Mouse (Mus musculus) kidney, postnatal 4 days (tissue): ENCODE results near the gene Tgfbr1.

Experiments used
- DNase-seq, 2 experiments: peaks; one replicate each; pipeline ENCODE4 v3.0.0; 2021; ENCODE audit warnings: mixed read lengths in 2 of 2

The Tgfbr1 gene

GRCm38 (mm10) chr4:47424376-47424775, 71.4 kb downstream of the Tgfbr1 start:
- DNase-seq, result peak in 1 of 2 experiments; percentile 20

GRCm38 (mm10) chr4:47425247-47425830, 72.3 kb downstream of the Tgfbr1 start:
- DNase-seq, result no peak

DNA sequence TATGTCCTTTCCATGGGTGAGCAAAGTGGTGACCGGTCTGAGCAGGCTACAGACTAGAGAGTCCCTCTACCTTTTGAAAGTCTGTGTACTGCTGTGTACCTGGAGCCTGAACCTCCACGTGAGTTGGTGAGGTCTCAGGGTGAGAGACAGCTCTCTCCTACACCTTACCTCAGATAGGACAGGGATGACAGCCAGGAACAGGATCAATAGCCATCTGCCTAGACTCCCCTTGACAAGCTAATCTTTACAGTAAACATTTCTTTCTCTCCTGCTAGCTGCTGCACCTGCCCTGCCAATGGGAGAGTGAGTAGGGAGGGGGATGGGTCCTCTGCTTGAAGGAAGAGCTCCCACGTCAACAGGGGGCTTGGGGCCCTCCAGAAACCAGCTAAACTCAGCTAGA, 74.6 kb downstream of the Tgfbr1 start:
- DNase-seq, result no peak

DNA sequence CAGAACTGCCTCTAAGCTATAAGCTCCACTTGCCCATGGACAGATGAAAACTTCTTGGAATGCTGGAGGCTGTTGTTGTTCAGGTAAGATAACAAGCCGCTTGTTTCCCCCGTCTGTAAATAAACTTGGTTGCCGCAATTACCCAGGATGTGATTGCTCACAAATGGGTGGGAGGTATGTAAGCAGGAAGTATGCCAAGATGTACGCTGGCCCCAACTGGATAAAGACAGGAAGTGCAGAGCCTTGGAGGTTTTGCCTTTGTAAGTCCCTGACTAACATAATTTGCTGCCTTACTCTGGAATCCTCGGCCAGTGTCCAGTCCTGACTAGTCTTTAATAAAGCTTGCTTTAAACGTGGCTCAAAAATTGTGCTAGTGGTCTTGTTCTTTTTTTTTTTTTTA, 77.5 kb downstream of the Tgfbr1 start:
- no peak for DNase-seq

GRCm38 (mm10) chr4:47431081-47431480, 78.1 kb downstream of the Tgfbr1 start:
- no peak for DNase-seq

- DNase-seq, result no peak
Observed at GRCm38 (mm10) chr4:47432766-47433165, 79.7 kb downstream of the Tgfbr1 start.

GRCm38 (mm10) chr4:47435131-47435530, 82.1 kb downstream of the Tgfbr1 start:
- DNase-seq, result no peak

GRCm38 (mm10) chr4:47435566-47436360, 82.7 kb downstream of the Tgfbr1 start:
- DNase-seq, result no peak

DNA sequence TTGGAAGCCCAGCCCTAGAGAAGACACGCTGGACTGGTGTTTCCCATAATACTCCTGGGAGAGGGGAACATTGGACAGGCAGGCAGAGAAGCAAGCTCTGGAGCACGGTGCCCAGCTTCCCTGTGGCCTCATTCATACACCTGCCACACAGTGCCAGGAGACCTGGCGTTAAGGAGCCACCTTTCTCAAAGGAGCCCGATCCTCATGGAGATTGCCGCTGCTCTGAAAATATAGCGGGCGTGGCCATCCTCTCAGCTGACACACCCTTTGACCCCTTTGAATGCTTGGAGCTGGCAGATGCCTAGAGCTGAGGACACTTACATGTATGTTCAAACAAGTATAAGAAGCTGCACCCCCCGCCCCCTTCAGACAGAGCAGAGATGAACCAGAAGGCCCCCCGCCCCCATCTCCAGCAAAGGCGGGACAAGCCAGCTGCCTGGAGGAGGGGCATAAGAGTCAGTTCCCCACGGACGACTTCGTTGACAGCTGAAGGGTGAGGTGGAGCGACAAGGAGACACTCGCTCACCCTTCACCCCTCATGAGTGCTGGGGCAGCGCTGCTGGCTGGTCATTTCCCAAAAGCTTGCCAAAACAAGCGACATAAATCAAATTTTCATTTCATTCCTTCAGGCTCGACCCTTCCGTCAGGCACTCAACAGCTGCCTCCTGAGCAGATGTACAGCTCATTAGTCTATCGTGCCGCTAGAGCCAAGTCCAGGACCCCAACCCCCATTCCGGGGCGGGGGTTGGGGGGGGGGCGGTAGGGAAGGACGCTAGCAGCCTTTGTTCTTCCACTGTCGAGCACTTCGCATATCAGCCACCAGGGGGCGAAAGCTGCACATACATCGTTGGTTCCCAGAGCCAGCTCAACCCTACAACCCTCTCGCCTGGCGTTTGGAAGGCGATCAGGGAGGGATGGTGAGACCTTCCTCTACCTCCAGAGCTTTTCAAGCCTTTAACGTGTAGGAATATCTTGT, 84.6 kb downstream of the Tgfbr1 start:
- peak; percentile 92 to 95 for DNase-seq

DNA sequence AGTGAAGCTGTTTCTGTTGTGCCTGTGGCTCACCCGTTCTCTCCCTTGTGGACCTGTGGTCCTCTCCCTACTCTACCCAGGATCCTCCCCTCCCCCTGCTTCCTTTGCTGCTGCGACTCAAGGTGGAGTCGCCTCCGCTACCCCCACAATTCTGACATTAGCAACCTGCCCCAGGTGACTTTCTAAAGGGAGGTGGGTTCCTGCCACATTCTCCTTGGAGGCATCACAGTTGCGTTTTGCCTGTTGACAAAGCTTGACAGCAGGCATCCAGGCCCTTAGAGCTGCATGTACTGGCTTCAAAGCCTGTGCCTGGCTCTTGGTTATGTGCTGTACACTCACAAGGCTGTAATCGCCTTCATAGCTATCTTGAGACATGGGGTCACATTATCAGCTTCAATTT, 85.9 kb downstream of the Tgfbr1 start:
- no peak for DNase-seq

DNA sequence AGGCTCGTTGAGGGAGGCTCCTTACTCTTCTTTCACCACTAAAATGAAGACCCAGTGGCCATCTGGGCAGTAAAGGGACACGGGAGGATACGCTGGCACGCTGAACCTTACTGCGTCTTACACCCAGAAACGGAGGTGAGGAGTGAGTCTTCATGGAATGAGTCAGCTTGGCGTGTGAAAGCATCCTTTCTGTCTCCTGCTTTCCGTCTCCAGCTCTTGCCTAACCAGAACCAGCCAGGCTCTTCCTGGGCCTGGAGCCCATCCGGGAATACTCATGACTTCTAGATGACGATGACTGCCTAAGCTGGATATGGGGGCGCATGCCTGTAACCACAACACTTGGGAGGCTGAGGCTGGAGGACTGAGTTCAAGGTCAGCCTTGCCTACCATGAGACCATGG, 87.9 kb downstream of the Tgfbr1 start:
- DNase-seq, result no peak

DNA sequence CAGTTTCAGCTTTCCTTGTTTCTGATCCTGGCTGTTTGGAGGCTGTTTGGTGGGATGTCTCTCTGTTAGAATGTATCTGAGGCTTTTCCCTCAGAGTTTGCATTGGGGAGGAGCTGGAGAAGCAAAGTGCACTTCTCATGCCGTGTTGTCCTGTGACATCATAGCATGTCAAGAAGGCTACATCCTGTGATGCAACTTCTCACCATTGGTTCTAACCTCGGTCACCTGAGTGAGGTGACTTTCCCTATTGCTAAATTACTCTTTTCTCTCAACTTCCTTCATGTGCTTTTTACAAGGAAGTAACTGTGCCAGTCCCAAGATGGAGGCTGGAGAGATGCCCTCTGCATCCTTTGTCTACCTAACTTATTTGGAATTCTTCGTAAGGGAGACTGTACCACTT, 95.5 kb downstream of the Tgfbr1 start:
- DNase-seq, result no peak

- no peak for DNase-seq
Observed at GRCm38 (mm10) chr4:47449116-47449515, 96.1 kb downstream of the Tgfbr1 start.

DNA sequence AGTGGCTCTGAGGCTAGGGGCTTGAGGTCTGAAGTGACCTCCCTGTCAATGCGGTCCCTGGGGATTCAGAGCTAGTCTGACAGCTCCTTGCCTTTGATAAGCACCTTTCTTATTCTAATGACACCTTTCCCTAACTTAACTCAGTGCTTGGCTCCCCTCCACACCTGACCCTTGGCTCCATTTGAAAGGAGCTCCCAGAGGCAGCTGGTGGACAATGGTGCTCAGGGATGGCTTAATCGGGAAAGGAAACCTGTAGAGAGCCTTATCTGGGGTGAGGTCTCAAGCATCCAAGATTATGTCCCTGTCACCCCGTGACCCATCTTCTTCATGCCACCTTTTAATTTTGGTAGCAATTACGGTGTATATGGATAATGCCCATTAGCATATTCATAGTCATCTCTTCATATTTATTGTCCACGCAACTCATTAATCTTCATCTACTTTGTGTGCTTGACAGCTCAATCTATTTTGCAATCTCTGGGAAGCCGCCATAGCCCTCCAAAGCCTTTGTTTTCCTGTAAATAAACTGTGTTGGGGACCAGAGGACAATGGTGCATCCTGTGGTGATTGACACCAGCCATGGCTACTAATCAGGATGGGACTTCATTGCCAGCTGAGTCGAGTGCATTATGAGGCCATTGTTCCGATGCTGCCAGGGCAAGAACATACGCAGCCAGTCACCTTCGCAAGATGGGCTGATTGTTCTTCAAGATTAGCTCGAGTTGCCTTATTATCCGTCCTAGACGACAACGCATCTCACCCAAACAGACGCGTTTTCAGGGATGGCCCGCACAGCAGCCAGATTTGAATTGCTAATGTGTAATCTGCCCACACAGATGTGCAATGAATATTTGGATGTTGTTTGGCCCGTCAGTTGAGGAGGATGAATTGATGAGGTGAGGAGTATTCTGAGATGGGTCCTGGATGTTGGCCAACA, 96.8 kb downstream of the Tgfbr1 start:
- no peak for DNase-seq
